Mouse (Mus musculus): ENCODE measurements around the gene Nubpl.

The Nubpl gene

GRCm38 (mm10) chr12:52338136-52338753 is 240.7 kb downstream of the Nubpl start:
- no peak for DNase-seq

- DNase-seq: no peak
Measured at GRCm38 (mm10) chr12:52346611-52347010, 249.1 kb downstream of the Nubpl start.

GRCm38 (mm10) chr12:52350276-52350675 is 252.7 kb downstream of the Nubpl start:
- no peak for DNase-seq

- no peak for DNase-seq
Measured at GRCm38 (mm10) chr12:52359484-52359883, 261.9 kb downstream of the Nubpl start.

- no peak for DNase-seq
Measured at GRCm38 (mm10) chr12:52360136-52360535, 262.6 kb downstream of the Nubpl start.

- DNase-seq: no peak
Measured at GRCm38 (mm10) chr12:52361198-52361597, 263.7 kb downstream of the Nubpl start.

Measured in kidney, adult 8-10 months (tissue).